Mouse (Mus musculus) cerebellum, adult 2 months (tissue): ENCODE results near the gene Jph3.

Source experiments
- CTCF ChIP-seq: fragments of 200-500 bp; IDR thresholded peaks from 2 replicates; pipeline ENCODE4 v1.5.1; 2011; ENCODE audit warnings: low read depth, mild to moderate bottlenecking, control low read depth, low read length, moderate library complexity, borderline replicate concordance; ENCODE audit not compliant: insufficient read depth
- POLR2A ChIP-seq: fragments of 200-500 bp; IDR thresholded peaks from 2 replicates; pipeline ENCODE4 v1.6.1; 2011; ENCODE audit warnings: low read length, control low read depth, borderline replicate concordance; ENCODE audit not compliant: insufficient read depth

- no peak for TF ChIP-seq CTCF
- TF ChIP-seq POLR2A: no peak
These were observed 64.7 kb downstream of the Jph3 start for GRCm38 (mm10) chr8:121794151-121794550.
